Mouse (Mus musculus): Measurements from ENCODE around the gene Mapk8ip3.

Gene Mapk8ip3

GRCm38 (mm10) chr17:24900014-24900413 is 36.8 kb downstream of the Mapk8ip3 start:
- DNase-seq: no peak

- DNase-seq: no peak
Observed at GRCm38 (mm10) chr17:24899153-24899552, 37.6 kb downstream of the Mapk8ip3 start.

GRCm38 (mm10) chr17:24898041-24898854 is 38.5 kb downstream of the Mapk8ip3 start:
- DNase-seq: peak in 1 of 2 experiments; percentile 57

DNA sequence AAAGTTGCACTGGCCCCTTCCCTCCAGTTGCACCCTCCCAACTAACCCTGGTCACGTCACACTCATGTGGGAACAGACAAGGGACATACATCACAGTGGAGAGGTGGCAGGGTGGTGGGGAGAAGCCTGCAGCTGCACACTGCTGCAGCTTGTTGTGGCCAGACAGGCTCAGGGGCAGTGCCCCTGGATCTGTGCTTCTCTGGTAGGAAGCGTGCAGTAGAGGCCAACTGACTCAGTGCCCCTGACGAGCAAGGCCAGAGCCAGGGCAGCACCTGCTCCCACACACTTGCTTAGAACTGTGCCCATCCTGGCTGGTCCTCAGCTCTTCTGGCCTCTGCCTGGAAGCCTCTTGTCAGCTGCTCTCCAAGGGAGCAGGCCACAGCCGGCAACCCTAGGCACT is 39.2 kb downstream of the Mapk8ip3 start:
- no peak for DNase-seq

DNA sequence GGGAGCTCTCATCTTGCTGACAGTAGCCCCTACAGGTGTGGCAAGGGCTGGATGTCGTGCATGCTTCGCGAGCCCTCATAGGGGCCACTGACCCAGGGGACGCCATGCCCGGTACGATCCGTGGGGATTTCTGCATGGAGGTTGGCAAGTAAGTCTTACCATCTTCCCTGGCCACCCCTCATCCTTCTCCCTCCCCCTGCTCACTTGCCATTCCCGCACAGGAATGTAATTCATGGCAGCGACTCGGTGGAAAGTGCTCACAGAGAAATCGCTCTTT is 39.8 kb downstream of the Mapk8ip3 start:
- DNase-seq: peak in 1 of 2 experiments; percentile 48

- peak; percentile 85 to 89 for DNase-seq
Observed at GRCm38 (mm10) chr17:24896241-24896992, 40.4 kb downstream of the Mapk8ip3 start, which contains the start of gene Nme3. TSS of gene Nme3 (plus strand) at chr17:24896500.

- DNase-seq: peak; percentile 37 to 48
Observed at GRCm38 (mm10) chr17:24895571-24896240, 41.1 kb downstream of the Mapk8ip3 start.

DNA sequence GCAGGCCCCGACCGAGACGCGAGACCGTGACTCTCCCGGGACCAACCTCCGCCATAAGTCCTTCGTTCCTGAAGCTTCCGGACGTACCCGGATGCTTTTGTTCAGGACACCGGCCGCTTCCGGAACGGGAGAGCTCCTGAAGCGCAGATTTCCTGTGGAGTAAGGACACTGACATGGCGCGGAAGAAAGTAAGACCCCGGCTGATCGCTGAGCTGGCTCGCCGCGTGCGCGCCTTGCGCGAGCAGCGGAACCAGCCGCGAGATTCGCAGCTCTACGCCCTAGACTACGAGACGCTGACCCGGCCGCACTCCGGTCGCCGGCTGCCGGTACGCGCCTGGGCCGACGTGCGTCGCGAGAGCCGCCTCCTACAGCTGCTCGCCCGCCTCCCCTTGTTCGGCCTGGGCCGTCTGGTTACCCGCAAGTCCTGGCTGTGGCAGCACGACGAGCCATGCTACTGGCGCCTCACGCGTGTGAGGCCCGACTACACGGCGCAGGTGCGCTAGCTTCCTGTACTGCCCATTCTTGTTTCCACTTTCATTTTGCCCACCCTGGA is 41.7 kb downstream of the Mapk8ip3 start, which contains the start of the genes Eme2 and Mrps34:
Gene Eme2 (minus strand): TSS at position 93 of the 553 bp plus-strand sequence.
Gene Mrps34 (plus strand): TSS at position 122 of the 553 bp plus-strand sequence.
- peak; percentile 89 to 90 for DNase-seq

GRCm38 (mm10) chr17:24894061-24894994 is 42.4 kb downstream of the Mapk8ip3 start:
- peak in 1 of 2 experiments; percentile 43 for DNase-seq

GRCm38 (mm10) chr17:24893276-24893675 is 43.5 kb downstream of the Mapk8ip3 start:
- DNase-seq: no peak

- peak in 1 of 2 experiments; percentile 48 for DNase-seq
Observed at GRCm38 (mm10) chr17:24892785-24893184, 44.0 kb downstream of the Mapk8ip3 start.

- peak; percentile 53 to 57 for DNase-seq
Observed at GRCm38 (mm10) chr17:24891321-24891720, 45.5 kb downstream of the Mapk8ip3 start.

GRCm38 (mm10) chr17:24890151-24891092 is 46.4 kb downstream of the Mapk8ip3 start:
- DNase-seq: no peak

GRCm38 (mm10) chr17:24888862-24889261 is 47.9 kb downstream of the Mapk8ip3 start:
- DNase-seq: no peak

DNA sequence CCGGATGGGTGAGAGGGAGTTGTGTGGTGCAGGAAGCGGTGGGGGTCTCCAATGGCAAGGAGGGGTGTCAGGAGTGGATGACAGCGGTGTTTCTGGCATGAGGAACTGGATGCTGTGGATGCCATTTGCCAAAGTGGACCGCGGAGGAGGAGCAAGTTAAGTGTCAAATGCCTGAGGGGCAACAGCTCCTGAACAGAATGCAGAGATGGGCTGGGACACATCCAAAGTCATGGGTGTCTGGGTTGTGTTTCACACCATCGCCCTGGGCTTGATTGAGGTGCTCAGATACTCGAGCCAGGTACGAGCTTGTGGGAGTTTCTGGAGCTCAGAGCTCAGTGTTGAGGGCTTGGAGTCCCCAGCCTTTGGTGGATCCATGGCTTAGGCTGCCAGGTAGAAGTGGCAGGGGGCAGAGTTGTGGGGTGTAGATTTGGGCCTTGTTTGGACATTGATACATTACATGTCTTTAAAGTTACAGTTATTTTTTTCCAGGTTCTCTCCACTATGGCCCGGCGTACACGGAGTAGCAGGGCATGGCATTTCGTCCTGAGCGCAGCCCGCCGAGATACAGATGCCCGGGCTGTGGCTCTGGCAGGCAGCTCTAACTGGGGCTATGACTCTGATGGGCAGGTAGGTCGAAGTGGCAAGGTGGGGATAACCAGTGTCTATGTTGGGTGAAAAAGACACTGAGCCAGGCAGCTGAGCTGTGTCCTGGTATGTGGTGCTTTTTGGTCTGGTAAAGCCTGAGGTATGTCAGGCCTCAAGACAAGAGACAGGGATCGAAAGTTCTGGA is 49.3 kb downstream of the Mapk8ip3 start:
- DNase-seq: peak; percentile 45 to 61

DNA sequence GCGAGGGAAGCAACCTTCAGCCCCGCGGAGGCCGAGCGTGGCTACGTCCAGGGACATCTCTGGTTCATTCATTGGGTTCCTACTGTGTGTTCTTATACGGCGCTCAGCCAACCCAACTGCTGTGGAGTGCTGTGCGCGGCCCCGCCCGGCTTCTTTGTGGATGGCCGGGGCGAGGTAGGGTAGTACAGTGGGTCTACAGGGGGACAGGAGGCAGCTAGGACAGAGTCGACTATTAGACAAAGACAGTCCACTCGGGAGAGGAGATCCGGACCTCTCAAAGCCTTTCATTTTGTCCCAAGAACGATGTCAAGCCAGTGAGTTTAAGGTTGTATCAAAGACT is 49.9 kb downstream of the Mapk8ip3 start:
- no peak for DNase-seq

- DNase-seq: peak; percentile 99 to 100
Observed at GRCm38 (mm10) chr17:24886134-24886931, 50.4 kb downstream of the Mapk8ip3 start, which contains the start of the genes Nubp2 and Spsb3. TSS of gene Nubp2 (minus strand) at chr17:24886349. TSS of gene Spsb3 (plus strand) at chr17:24886643.

DNA sequence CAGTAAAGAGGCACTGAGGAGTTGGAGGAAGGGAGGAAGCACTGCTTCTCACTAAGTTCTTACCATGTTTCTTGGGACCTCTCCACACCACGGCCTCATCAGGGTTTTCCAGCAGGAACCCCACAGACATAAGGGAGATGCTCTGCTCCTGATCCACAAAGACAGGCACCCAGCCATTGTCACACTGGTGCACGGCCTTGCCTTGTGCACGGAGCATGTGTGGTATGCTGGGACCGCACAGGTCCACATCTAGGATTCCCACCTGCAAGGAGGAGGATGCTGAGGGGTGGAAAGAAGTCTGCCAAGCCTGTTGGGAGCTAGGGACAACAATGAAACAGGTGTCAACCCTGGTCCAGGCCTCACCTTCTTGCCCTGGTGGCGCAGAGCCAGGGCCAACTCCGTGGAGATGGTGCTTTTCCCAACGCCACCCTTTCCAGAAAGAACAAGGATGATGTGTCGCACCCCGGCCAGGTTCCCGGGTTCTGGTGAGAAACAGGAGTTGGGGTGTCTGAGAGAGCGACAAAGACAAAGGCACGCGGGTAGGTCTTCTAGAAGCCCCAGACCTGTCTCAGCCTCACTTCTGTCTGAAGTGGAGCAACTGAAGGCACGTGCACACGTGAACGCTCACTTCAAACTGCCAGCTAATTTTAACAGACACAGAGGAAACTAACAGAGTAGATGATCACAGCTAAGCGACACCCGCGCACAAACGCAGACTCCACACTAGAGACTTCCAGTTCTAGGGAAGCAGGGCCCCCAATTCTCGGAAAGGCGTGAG is 51.2 kb downstream of the Mapk8ip3 start:
- DNase-seq: peak in 1 of 2 experiments; percentile 43
